In genomic region chr17:8731073-8731472, GRCm38 (mm10) we compare ENCODE assay signal across 24 mouse cellular contexts.
A peak's percentile ranks its signal among the peaks of the same experiment; 100 is the strongest.
DNase-seq lines count a peak whose midpoint lies in the region; ATAC-seq and TF ChIP-seq lines count a peak whose summit lies in the region.
"Had no signal": no experiment of that assay in that cellular context is flagged by ENCODE, and none has a peak within 500 bp of the region (broad histone marks: within the 10 kb centered on the region; RNA-seq: fewer than 3 reads in every experiment).

No protein-coding gene starts in this region.

- H3K27ac ChIP-seq in heart, adult 2 months = no peak overlapping the region
- H3K27ac ChIP-seq in liver, adult 2 months (replicated peaks; ENCODE audit: insufficient read depth, low read depth, low read length) = no peak overlapping the region
- no peak overlapping the region for H3K27ac ChIP-seq in liver, embryonic 12.5 days
- H3K27ac ChIP-seq: embryonic facial prominence, embryonic 10.5 days; heart, embryonic 10.5 days; hindbrain, embryonic 15.5 days; liver, embryonic 13.5 days; neural tube, embryonic 13.5 days had no signal

- WGBS in heart, adult 2 months = 56% methylated on average over 6 of the region's 6 CpGs
- 48% methylated on average over 6 of the region's 6 CpGs for WGBS in liver, adult 2 months
- whole genome bisulfite sequencing in liver, embryonic 12.5 days (ENCODE audit: insufficient replicate concordance) = 49% methylated on average over 6 of the region's 6 CpGs

- TF ChIP-seq EP300 in heart, adult 2 months (IDR thresholded peaks at IDR 0.05; ENCODE audit: insufficient read depth, low read depth, low read length) = no peak

- TF ChIP-seq POLR2A in heart, adult 2 months (IDR thresholded peaks at IDR 0.05; ENCODE audit: insufficient read depth, low read depth, low read length) = no peak
- TF ChIP-seq POLR2A in liver, adult 2 months (IDR thresholded peaks at IDR 0.05; ENCODE audit: extremely low read depth, insufficient read depth, low read length) = no peak

- no peaks in the 10 kb centered on the region for H3K27me3 ChIP-seq in heart, adult 2 months (ENCODE audit: control insufficient read depth, insufficient read depth, low read length)
- no peaks in the 10 kb centered on the region for H3K27me3 ChIP-seq in liver, adult 2 months (ENCODE audit: control insufficient read depth, insufficient read depth, low read length)
- H3K27me3 ChIP-seq in liver, embryonic 12.5 days (replicated peaks) = no peaks in the 10 kb centered on the region
- H3K27me3 ChIP-seq in E14TG2a.4 (ENCODE audit: insufficient read depth, low read length) = 0 out of 2 replicates have a peak, but pooled peaks cover 4% of the 10 kb centered on the region
- H3K27me3 ChIP-seq: hindbrain, embryonic 15.5 days; liver, embryonic 13.5 days; neural tube, embryonic 13.5 days had no signal

- no peaks in the 10 kb centered on the region for H3K9me3 ChIP-seq in liver, embryonic 12.5 days (replicated peaks)
- no peaks in the 10 kb centered on the region for H3K9me3 ChIP-seq in E14TG2a.4 (ENCODE audit: low read length)
- H3K9me3 ChIP-seq: embryonic facial prominence, embryonic 10.5 days; heart, embryonic 10.5 days; hindbrain, embryonic 15.5 days; liver, embryonic 13.5 days; neural tube, embryonic 13.5 days had no signal

- peak; percentile 31 for TF ChIP-seq CTCF in heart, adult 2 months (IDR thresholded peaks at IDR 0.05)
- no peak for TF ChIP-seq CTCF in liver, adult 2 months (IDR thresholded peaks at IDR 0.05; ENCODE audit: low read depth, low read length)
- peak; percentile 31 for TF ChIP-seq CTCF in E14TG2a.4 (conservative IDR thresholded peaks at IDR 0.05; ENCODE audit: low read length)

- no peaks in the 10 kb centered on the region for H3K36me3 ChIP-seq in heart, adult 2 months (ENCODE audit: control insufficient read depth, insufficient read depth, low read length)
- H3K36me3 ChIP-seq in liver, adult 2 months (ENCODE audit: control insufficient read depth, insufficient read depth, low read length) = no peaks in the 10 kb centered on the region
- H3K36me3 ChIP-seq in liver, embryonic 12.5 days = no peaks in the 10 kb centered on the region
- no peaks in the 10 kb centered on the region for H3K36me3 ChIP-seq in E14TG2a.4 (ENCODE audit: insufficient read depth, low read length)
- H3K36me3 ChIP-seq: embryonic facial prominence, embryonic 10.5 days; heart, embryonic 10.5 days; hindbrain, embryonic 15.5 days; liver, embryonic 13.5 days; neural tube, embryonic 13.5 days had no signal

- H3K4me2 ChIP-seq in liver, embryonic 12.5 days = no peak overlapping the region
- H3K4me2 ChIP-seq: hindbrain, embryonic 15.5 days; liver, embryonic 13.5 days; lung, embryonic 14.5 days; neural tube, embryonic 13.5 days had no signal

- intact Hi-C loops in heart, adult 2 months (cut with DNase I) = no loop called here

- no peak for ATAC-seq in liver, embryonic 12.5 days
- ATAC-seq: forebrain, embryonic 16.5 days had no signal

- no peaks in the 10 kb centered on the region for H3K4me1 ChIP-seq in heart, adult 2 months (ENCODE audit: control insufficient read depth, insufficient read depth, low read length)
- H3K4me1 ChIP-seq in liver, adult 2 months (ENCODE audit: control insufficient read depth, insufficient read depth, low read length) = no peaks in the 10 kb centered on the region
- no peaks in the 10 kb centered on the region for H3K4me1 ChIP-seq in liver, embryonic 12.5 days
- 0 out of 2 replicates have a peak, but pooled peaks cover 3% of the 10 kb centered on the region for H3K4me1 ChIP-seq in E14TG2a.4 (replicated peaks; ENCODE audit: low read depth, low read length)
- H3K4me1 ChIP-seq: embryonic facial prominence, embryonic 10.5 days; heart, embryonic 10.5 days; hindbrain, embryonic 15.5 days; liver, embryonic 13.5 days; neural tube, embryonic 13.5 days had no signal

- H3K79me2 ChIP-seq in heart, adult 2 months (replicated peaks; ENCODE audit: control insufficient read depth, insufficient read depth, low read length) = no peaks in the 10 kb centered on the region
- no peaks in the 10 kb centered on the region for H3K79me2 ChIP-seq in liver, adult 2 months (ENCODE audit: control insufficient read depth, insufficient read depth, low read length)

- no peak overlapping the region for H3K4me3 ChIP-seq in heart, adult 2 months
- H3K4me3 ChIP-seq in liver, adult 2 months (ENCODE audit: insufficient read depth, low read depth, low read length) = no peak overlapping the region
- no peak overlapping the region for H3K4me3 ChIP-seq in liver, embryonic 12.5 days
- no peak overlapping the region for H3K4me3 ChIP-seq in E14TG2a.4 (replicated peaks; ENCODE audit: low read length)
- H3K4me3 ChIP-seq: embryonic facial prominence, embryonic 10.5 days; heart, embryonic 10.5 days; hindbrain, embryonic 15.5 days; liver, embryonic 13.5 days; myocyte; neural tube, embryonic 13.5 days had no signal

- H3K9ac ChIP-seq in heart, adult 2 months (ENCODE audit: low read depth, low read length) = no peak overlapping the region
- no peak overlapping the region for H3K9ac ChIP-seq in liver, adult 2 months (ENCODE audit: low read depth, low read length)
- H3K9ac ChIP-seq in liver, embryonic 12.5 days = no peak overlapping the region
- H3K9ac ChIP-seq: hindbrain, embryonic 15.5 days; liver, embryonic 13.5 days; lung, embryonic 14.5 days; neural tube, embryonic 13.5 days had no signal

- no peak for DNase-seq in heart, adult 2 months
- no peak for DNase-seq in heart, adult 9 months (ENCODE audit: low spot score in 2 of 2)
- peak; percentile 1 for DNase-seq in liver, adult 2 months (ENCODE audit: extremely low read depth, low read depth, low spot score)
- peak; percentile 40 for DNase-seq in brain, adult 2 months (ENCODE audit: low read depth, low spot score)
- no peak for DNase-seq in urinary bladder, postnatal 14 days (ENCODE audit: low spot score)
- DNase-seq: cerebellum, adult 11-12 months; cerebellum, postnatal 10 days; gastrocnemius, postnatal 36 days; kidney, adult 8-10 months; kidney, postnatal 25 days; liver, embryonic 13.5 days; lung, embryonic 14.5 days; lung, postnatal 36 days; midbrain, embryonic 14.5 days; thymus, adult 18-20 months; thymus, postnatal 36 days had no signal

Comparison
In these comparisons a context has a peak if more than half of its experiments do, and no peak if none do; other contexts are left out.
1. DNase-seq: peak in liver, adult 2 months (single experiment) and brain, adult 2 months (single experiment); none in heart, adult 2 months (0 of 2), heart, adult 9 months (0 of 2) and urinary bladder, postnatal 14 days (single experiment).